Mouse (Mus musculus) limb, embryonic 15.5 days (tissue): Measurements from ENCODE around the gene Dcaf6. TPM values are rescaled to one million over a fixed set of nuclear protein-coding genes. Genes with fewer than 3 reads are reported as not detected.

Experiments
- ATAC-seq: fragments of 200-750 bp; cut with Nextera tagmentation; 2 replicates; pipeline ENCODE4 v1.8.0; 2017; ENCODE audit warnings: low read depth, moderate TSS enrichment; ENCODE audit not compliant: insufficient number of reproducible peaks, low FRiP score, low TSS enrichment
- H3K27ac ChIP-seq: fragments of 300-500 bp; sonication (generic); 2 replicates; pipeline ENCODE4 v1.5.1; 2015; ENCODE audit warnings: moderate library complexity, mild to moderate bottlenecking, inconsistent platforms
- H3K27me3 ChIP-seq: fragments of 300-500 bp; sonication (generic); 2 replicates; pipeline ENCODE4 v1.6.1; 2015; ENCODE audit warnings: inconsistent platforms
- H3K36me3 ChIP-seq: fragments of 300-500 bp; sonication (generic); 2 replicates; pipeline ENCODE4 v1.6.1; 2015; ENCODE audit warnings: inconsistent platforms
- H3K4me1 ChIP-seq: fragments of 300-500 bp; sonication (generic); 2 replicates; pipeline ENCODE4 v1.6.1; 2015; ENCODE audit warnings: inconsistent platforms
- H3K4me2 ChIP-seq: fragments of 300-500 bp; sonication (generic); 2 replicates; pipeline ENCODE4 v1.6.1; 2015; ENCODE audit warnings: mild to moderate bottlenecking, inconsistent platforms
- H3K4me3 ChIP-seq: fragments of 300-500 bp; sonication (generic); 2 replicates; pipeline ENCODE4 v1.5.1; 2015; ENCODE audit warnings: mild to moderate bottlenecking, inconsistent platforms
- H3K9ac ChIP-seq: fragments of 300-500 bp; sonication (generic); 2 replicates; pipeline ENCODE4 v1.6.1; 2015; ENCODE audit warnings: inconsistent platforms
- H3K9me3 ChIP-seq: fragments of 300-500 bp; sonication (generic); 2 replicates; pipeline ENCODE4 v1.6.1; 2016; ENCODE audit warnings: inconsistent platforms
- WGBS: fragments of 180-500 bp; shearing (Covaris S2); methylation state at CpG from one replicate; pipeline ENCODE4 v1.1.7; 2015; 5-methylcytosine and 5-hydroxymethylcytosine counted together
- polyA plus RNA-seq: library from polyadenylated mRNA; unstranded; fragments of >200 nt; fragmentation: Nextera tagmentation; extraction: Ambion mirVana; gene quantifications from 2 replicates; pipeline ENCODE4 v1.2.1, GENCODE M21; 2015

Dcaf6 gene
- polyA plus RNA-seq, 1 experiment from 2014 or later, result 18.8 TPM

DNA sequence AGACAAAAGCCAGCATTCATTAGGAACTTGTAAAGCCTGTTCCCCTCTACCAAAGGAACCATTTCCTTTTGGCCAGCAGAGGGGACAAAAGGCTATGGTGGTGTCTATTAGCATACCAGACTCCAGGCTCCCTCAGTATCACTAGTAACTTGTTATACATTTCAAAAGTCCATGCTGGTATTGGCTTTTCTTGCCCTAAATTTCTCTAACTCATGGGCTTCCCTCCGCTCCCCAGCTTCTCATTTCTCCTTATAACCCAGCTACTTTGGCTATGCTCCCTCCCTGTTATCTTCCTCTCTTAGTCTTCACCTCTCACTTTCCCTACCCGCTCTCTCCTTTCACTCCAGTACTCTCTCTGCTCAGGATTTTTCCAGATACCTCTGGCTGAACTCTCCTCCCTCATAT, 63.9 kb downstream of the Dcaf6 start:
- Histone ChIP-seq H3K27me3 (no peaks in the 10 kb centered on the region), H3K9me3 (no peaks in the 10 kb centered on the region), H3K9ac (no peak overlapping the region), H3K4me1 (no peaks in the 10 kb centered on the region), H3K4me3 (no peak overlapping the region), H3K27ac (no peak overlapping the region), H3K36me3 (peaks cover 3% of the 10 kb centered on the region; the same call in 1 of the 2 replicates), H3K4me2 (no peak overlapping the region)
- 88% methylated on average over 2 of the region's 2 CpGs for WGBS
- no peak for ATAC-seq

- no peaks in the 10 kb centered on the region for H3K9me3 ChIP-seq
- peaks cover 3% of the 10 kb centered on the region; the same call in 1 of the 2 replicates for H3K36me3 ChIP-seq
- ATAC-seq, result no peak
- H3K27me3 ChIP-seq, result no peaks in the 10 kb centered on the region
- no peak overlapping the region for H3K9ac ChIP-seq
- no peak overlapping the region for H3K27ac ChIP-seq
- no peak overlapping the region for H3K4me3 ChIP-seq
- 82% methylated on average over 4 of the region's 4 CpGs for WGBS
- no peak overlapping the region for H3K4me2 ChIP-seq
- no peaks in the 10 kb centered on the region for H3K4me1 ChIP-seq
Measured at GRCm38 (mm10) chr1:165395940-165396339, 64.3 kb downstream of the Dcaf6 start.

- Histone ChIP-seq H3K9ac (no peak overlapping the region), H3K9me3 (no peaks in the 10 kb centered on the region), H3K4me2 (no peak overlapping the region), H3K27ac (no peak overlapping the region), H3K4me3 (no peak overlapping the region), H3K36me3 (peaks cover 3% of the 10 kb centered on the region; the same call in 1 of the 2 replicates), H3K4me1 (no peaks in the 10 kb centered on the region), H3K27me3 (no peaks in the 10 kb centered on the region)
- 77% methylated on average over 3 of the region's 3 CpGs for WGBS
- no peak for ATAC-seq
Measured at GRCm38 (mm10) chr1:165394836-165395235, 65.4 kb downstream of the Dcaf6 start.

DNA sequence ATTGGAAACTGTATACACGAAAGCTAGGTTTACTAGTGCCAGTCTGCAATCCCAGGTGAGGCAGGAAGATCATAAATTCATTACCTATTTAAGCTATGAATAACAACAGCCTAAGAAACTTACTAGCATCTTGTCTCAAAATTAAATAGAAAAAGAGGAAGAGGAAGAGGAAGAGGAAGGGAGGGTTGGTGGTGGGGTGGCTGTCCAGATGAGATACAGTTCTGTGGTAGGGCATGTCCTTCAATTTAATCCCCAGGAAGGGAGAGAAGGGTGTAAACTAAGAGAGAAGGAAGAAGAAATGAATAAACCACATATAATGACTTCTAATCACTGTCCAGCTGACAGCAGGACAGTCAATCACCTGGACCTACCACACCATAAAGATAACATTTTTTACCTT, 67.2 kb downstream of the Dcaf6 start:
- Histone ChIP-seq H3K27me3 (no peaks in the 10 kb centered on the region), H3K4me2 (no peak overlapping the region), H3K27ac (no peak overlapping the region), H3K4me1 (no peaks in the 10 kb centered on the region), H3K36me3 (0 out of 2 replicates have a peak, but pooled peaks cover 3% of the 10 kb centered on the region), H3K9ac (no peak overlapping the region), H3K4me3 (no peak overlapping the region), H3K9me3 (no peaks in the 10 kb centered on the region)
- 74% methylated on average over 1 of the region's 1 CpGs for WGBS
- no peak for ATAC-seq

- H3K36me3 ChIP-seq, result peaks cover 12% of the 10 kb centered on the region; the same call in 1 of the 2 replicates
- H3K4me2 ChIP-seq, result no peak overlapping the region
- no peak overlapping the region for H3K27ac ChIP-seq
- no peaks in the 10 kb centered on the region for H3K27me3 ChIP-seq
- ATAC-seq, result no peak
- no peak overlapping the region for H3K4me3 ChIP-seq
- no peaks in the 10 kb centered on the region for H3K4me1 ChIP-seq
- H3K9ac ChIP-seq, result no peak overlapping the region
- WGBS, result 71% methylated on average over 5 of the region's 5 CpGs
- H3K9me3 ChIP-seq, result no peaks in the 10 kb centered on the region
Measured at GRCm38 (mm10) chr1:165388716-165389115, 71.6 kb downstream of the Dcaf6 start.

GRCm38 (mm10) chr1:165386525-165386923, 73.8 kb downstream of the Dcaf6 start:
- H3K27ac ChIP-seq, result no peak overlapping the region
- H3K36me3 ChIP-seq, result peaks cover 12% of the 10 kb centered on the region; the same call in 1 of the 2 replicates
- no peak overlapping the region for H3K4me2 ChIP-seq
- no peak overlapping the region for H3K4me3 ChIP-seq
- H3K9ac ChIP-seq, result no peak overlapping the region
- WGBS, result 85% methylated on average over 9 of the region's 9 CpGs
- H3K4me1 ChIP-seq, result no peaks in the 10 kb centered on the region
- H3K9me3 ChIP-seq, result no peaks in the 10 kb centered on the region
- no peak for ATAC-seq
- H3K27me3 ChIP-seq, result no peaks in the 10 kb centered on the region

GRCm38 (mm10) chr1:165385810-165386524, 74.3 kb downstream of the Dcaf6 start:
- no peaks in the 10 kb centered on the region for H3K27me3 ChIP-seq
- no peaks in the 10 kb centered on the region for H3K4me1 ChIP-seq
- WGBS, result 86% methylated on average over 14 of the region's 14 CpGs

DNA sequence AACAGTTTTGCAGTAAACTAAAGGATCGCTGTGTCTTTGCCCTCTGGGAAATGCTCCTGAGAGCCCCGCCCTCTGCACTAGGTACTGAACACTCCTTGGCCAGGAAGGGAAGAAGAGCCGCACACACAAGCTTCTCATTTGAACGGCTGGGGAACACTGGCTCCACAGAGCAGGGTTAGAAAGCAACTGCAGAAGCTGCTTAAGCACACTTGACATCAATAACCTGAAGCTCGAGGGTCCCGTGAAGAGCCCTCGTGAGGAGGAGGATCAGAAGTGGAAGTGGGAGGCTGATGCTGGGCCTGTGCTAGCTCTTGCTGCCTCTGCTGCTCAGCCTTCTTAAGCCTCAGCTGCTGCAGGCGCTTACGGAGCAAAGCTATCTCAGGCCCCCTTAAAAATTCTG, 86.4 kb downstream of the Dcaf6 start:
- Histone ChIP-seq H3K9me3 (no peaks in the 10 kb centered on the region), H3K9ac (no peak overlapping the region), H3K27me3 (no peaks in the 10 kb centered on the region), H3K4me1 (no peaks in the 10 kb centered on the region), H3K36me3 (no peaks in the 10 kb centered on the region), H3K4me3 (no peak overlapping the region), H3K27ac (no peak overlapping the region), H3K4me2 (no peak overlapping the region)
- 58% methylated on average over 9 of the region's 9 CpGs for WGBS
- no peak for ATAC-seq

More at GRCm38 (mm10) chr1:165385810-165386524, 74.3 kb downstream of the Dcaf6 start:
- Histone ChIP-seq H3K4me2 (no peak overlapping the region), H3K36me3 (peaks cover 12% of the 10 kb centered on the region; the same call in 1 of the 2 replicates), H3K27ac (no peak overlapping the region), H3K9ac (no peak overlapping the region), H3K9me3 (no peaks in the 10 kb centered on the region), H3K4me3 (no peak overlapping the region)
- no peak for ATAC-seq

DNA sequence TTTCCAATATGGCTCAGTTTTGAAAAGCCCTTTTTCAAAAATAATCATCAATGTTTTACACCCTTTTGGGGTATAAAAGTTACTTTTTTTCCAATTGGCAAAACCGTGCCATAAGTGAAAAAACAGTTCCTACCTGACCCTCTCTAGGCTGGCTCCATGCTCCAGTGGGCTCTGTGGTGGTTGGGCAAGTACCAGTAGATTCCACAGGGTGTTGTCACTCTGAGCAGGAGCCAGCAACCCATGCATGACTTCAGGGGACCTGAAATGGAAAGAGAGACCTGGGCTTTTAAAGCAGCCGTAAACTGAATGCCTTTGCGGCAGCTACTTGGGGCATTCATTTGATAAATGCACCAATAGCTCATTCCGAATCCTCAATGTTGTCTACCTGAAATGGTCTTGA, 89.3 kb downstream of the Dcaf6 start:
- no peaks in the 10 kb centered on the region for H3K9me3 ChIP-seq

GRCm38 (mm10) chr1:165365057-165365456, 95.2 kb downstream of the Dcaf6 start:
- 91% methylated on average over 3 of the region's 3 CpGs for WGBS
- ATAC-seq, result no peak
- H3K27ac ChIP-seq, result no peak overlapping the region

More for the DNA sequence above, 89.3 kb downstream of the Dcaf6 start:
- Histone ChIP-seq H3K9ac (no peak overlapping the region), H3K4me1 (no peaks in the 10 kb centered on the region), H3K4me2 (no peak overlapping the region), H3K36me3 (no peaks in the 10 kb centered on the region), H3K27me3 (no peaks in the 10 kb centered on the region), H3K4me3 (no peak overlapping the region), H3K27ac (no peak overlapping the region)
- ATAC-seq, result no peak
- WGBS, result 89% methylated on average over 4 of the region's 4 CpGs

DNA sequence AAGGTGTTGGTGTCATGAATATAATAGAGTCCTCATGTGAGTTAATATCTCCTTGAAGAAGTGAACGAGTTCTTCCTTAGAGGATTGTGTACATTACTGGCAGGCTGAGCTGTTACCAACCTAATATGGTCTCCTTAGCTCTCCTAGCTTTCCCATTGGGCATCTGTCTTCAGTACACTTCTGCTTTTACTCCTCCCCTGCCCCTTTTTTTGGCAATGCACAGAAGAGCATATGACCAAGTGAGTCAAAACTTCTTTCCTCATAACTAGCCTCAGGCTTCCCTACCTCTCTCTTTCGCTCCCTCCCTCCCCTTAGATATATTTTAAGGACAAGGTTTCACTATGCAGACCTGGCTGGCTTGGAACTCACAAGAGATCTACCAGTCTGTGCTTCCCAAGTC, 97.0 kb downstream of the Dcaf6 start:
- WGBS, result 91% methylated on average over 2 of the region's 2 CpGs
- H3K4me1 ChIP-seq, result no peaks in the 10 kb centered on the region
- no peak overlapping the region for H3K4me2 ChIP-seq
- no peaks in the 10 kb centered on the region for H3K36me3 ChIP-seq
- no peaks in the 10 kb centered on the region for H3K27me3 ChIP-seq
- H3K4me3 ChIP-seq, result no peak overlapping the region
- H3K9me3 ChIP-seq, result no peaks in the 10 kb centered on the region
- no peak for ATAC-seq
- H3K27ac ChIP-seq, result no peak overlapping the region
- H3K9ac ChIP-seq, result no peak overlapping the region

More at GRCm38 (mm10) chr1:165365057-165365456, 95.2 kb downstream of the Dcaf6 start:
- no peak overlapping the region for H3K9ac ChIP-seq
- no peak overlapping the region for H3K4me3 ChIP-seq
- H3K27me3 ChIP-seq, result no peaks in the 10 kb centered on the region
- H3K4me1 ChIP-seq, result no peaks in the 10 kb centered on the region
- no peaks in the 10 kb centered on the region for H3K9me3 ChIP-seq
- H3K36me3 ChIP-seq, result no peaks in the 10 kb centered on the region
- H3K4me2 ChIP-seq, result no peak overlapping the region

DNA sequence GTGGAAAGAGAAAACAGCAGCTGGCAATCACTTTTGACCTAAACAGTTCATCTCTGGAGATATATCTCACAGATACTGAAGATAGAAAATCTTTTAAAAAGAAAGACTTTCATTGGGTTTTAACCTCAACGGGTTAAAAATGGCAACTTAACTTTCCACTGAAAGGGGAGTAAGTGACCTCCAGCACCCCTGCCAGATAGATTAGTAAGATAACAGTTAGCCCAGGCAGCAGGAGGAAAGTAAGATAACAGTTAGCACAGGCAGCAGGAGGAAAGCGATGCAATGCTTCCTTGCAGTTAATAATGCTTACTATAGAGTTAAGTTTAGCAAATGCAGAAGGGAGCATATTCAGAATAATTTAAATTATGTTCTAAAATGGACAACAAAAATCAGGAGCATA, 103.9 kb downstream of the Dcaf6 start:
- no peak overlapping the region for H3K27ac ChIP-seq
- no peaks in the 10 kb centered on the region for H3K27me3 ChIP-seq
- no peak overlapping the region for H3K9ac ChIP-seq
- H3K4me2 ChIP-seq, result no peak overlapping the region
- peaks cover 9% of the 10 kb centered on the region for H3K36me3 ChIP-seq
- H3K4me1 ChIP-seq, result no peaks in the 10 kb centered on the region
- H3K4me3 ChIP-seq, result no peak overlapping the region
- WGBS, result 54% methylated on average over 2 of the region's 2 CpGs
- no peak for ATAC-seq
- H3K9me3 ChIP-seq, result no peaks in the 10 kb centered on the region
